Mouse (Mus musculus): ENCODE data around the gene Psmb3. TPM values are rescaled to one million over a fixed set of nuclear protein-coding genes. Genes with fewer than 3 reads are reported as not detected.

Gene Psmb3
- total and polyA plus RNA-seq, 3 experiments, result 135 to 273 (median 139) TPM

- TF ChIP-seq POLR2A (IDR thresholded peaks at IDR 0.05; ENCODE audit: insufficient read depth, low read depth, low read length), result peak; percentile 18; the same call in 1 of the 2 replicates
- TF ChIP-seq CTCF (IDR thresholded peaks at IDR 0.05), result no peak
- peak; percentile 77; the same call in 1 of the 2 replicates for TF ChIP-seq EP300 (IDR thresholded peaks at IDR 0.05; ENCODE audit: insufficient read depth, low read depth, low read length)
- Histone ChIP-seq H3K36me3 (ENCODE audit: control insufficient read depth, insufficient read depth, low read length) (no peaks in the 10 kb centered on the region), H3K27ac (peak overlapping the region; percentile 95), H3K4me3 (peak overlapping the region; percentile 97), H3K27me3 (ENCODE audit: control insufficient read depth, insufficient read depth, low read length) (no peaks in the 10 kb centered on the region), H3K9ac (ENCODE audit: low read depth, low read length) (peak overlapping the region; percentile 90), H3K79me2 (replicated peaks; ENCODE audit: control insufficient read depth, insufficient read depth, low read length) (peaks cover 3% of the 10 kb centered on the region; the same call in 1 of the 2 replicates), H3K4me1 (ENCODE audit: control insufficient read depth, insufficient read depth, low read length) (peaks cover 6% of the 10 kb centered on the region)
- 2% methylated on average over 54 of the region's 57 CpGs for WGBS
- DNase-seq, result peak; percentile 98 to 99
- intact Hi-C loops (cut with DNase I), result loop anchor here (1.0 to 5.0 kb wide), 3 partner anchors 21 to 137 kb away; partner anchors contain the start of genes Cwc25, Fbxo47 and Psmb3
Observed at GRCm38 (mm10) chr11:97744718-97745330, 41.6 kb downstream of the Psmb3 start.

- Histone ChIP-seq H3K9ac (ENCODE audit: low read depth, low read length) (no peak overlapping the region), H3K27ac (peak overlapping the region; percentile 4; the same call in 1 of the 2 replicates), H3K4me1 (ENCODE audit: control insufficient read depth, insufficient read depth, low read length) (peaks cover 2% of the 10 kb centered on the region), H3K4me3 (peak overlapping the region; percentile 82), H3K36me3 (ENCODE audit: control insufficient read depth, insufficient read depth, low read length) (no peaks in the 10 kb centered on the region), H3K27me3 (ENCODE audit: control insufficient read depth, insufficient read depth, low read length) (no peaks in the 10 kb centered on the region), H3K79me2 (replicated peaks; ENCODE audit: control insufficient read depth, insufficient read depth, low read length) (peaks cover 3% of the 10 kb centered on the region; the same call in 1 of the 2 replicates)
- intact Hi-C loops (cut with DNase I), result loop anchor here (1.0 to 5.0 kb wide), 3 partner anchors 21 to 137 kb away; partner anchors contain the start of genes Cwc25, Fbxo47 and Psmb3
- no peak for DNase-seq
- no peak for TF ChIP-seq CTCF (IDR thresholded peaks at IDR 0.05)
- no peak for TF ChIP-seq POLR2A (IDR thresholded peaks at IDR 0.05; ENCODE audit: insufficient read depth, low read depth, low read length)
- no peak for TF ChIP-seq EP300 (IDR thresholded peaks at IDR 0.05; ENCODE audit: insufficient read depth, low read depth, low read length)
- 8% methylated on average over 13 of the region's 13 CpGs for WGBS
Observed at GRCm38 (mm10) chr11:97745331-97745721, 42.1 kb downstream of the Psmb3 start.

GRCm38 (mm10) chr11:97747773-97748172 is 44.6 kb downstream of the Psmb3 start:
- no peak overlapping the region for H3K9ac ChIP-seq (ENCODE audit: low read depth, low read length)
- H3K4me1 ChIP-seq (ENCODE audit: control insufficient read depth, insufficient read depth, low read length), result peaks cover 2% of the 10 kb centered on the region
- 80% methylated on average over 8 of the region's 8 CpGs for WGBS
- no peak overlapping the region for H3K27ac ChIP-seq
- H3K79me2 ChIP-seq (replicated peaks; ENCODE audit: control insufficient read depth, insufficient read depth, low read length), result no peaks in the 10 kb centered on the region
- no peaks in the 10 kb centered on the region for H3K36me3 ChIP-seq (ENCODE audit: control insufficient read depth, insufficient read depth, low read length)
- intact Hi-C loops (cut with DNase I), result loop anchor here (2.0 to 5.0 kb wide), 2 partner anchors 33 to 135 kb away; partner anchors contain the start of gene Fbxo47
- no peak overlapping the region for H3K4me3 ChIP-seq
- no peak for TF ChIP-seq EP300 (IDR thresholded peaks at IDR 0.05; ENCODE audit: insufficient read depth, low read depth, low read length)
- TF ChIP-seq POLR2A (IDR thresholded peaks at IDR 0.05; ENCODE audit: insufficient read depth, low read depth, low read length), result no peak
- no peak for TF ChIP-seq CTCF (IDR thresholded peaks at IDR 0.05)
- H3K27me3 ChIP-seq (ENCODE audit: control insufficient read depth, insufficient read depth, low read length), result no peaks in the 10 kb centered on the region
- no peak for DNase-seq

DNA sequence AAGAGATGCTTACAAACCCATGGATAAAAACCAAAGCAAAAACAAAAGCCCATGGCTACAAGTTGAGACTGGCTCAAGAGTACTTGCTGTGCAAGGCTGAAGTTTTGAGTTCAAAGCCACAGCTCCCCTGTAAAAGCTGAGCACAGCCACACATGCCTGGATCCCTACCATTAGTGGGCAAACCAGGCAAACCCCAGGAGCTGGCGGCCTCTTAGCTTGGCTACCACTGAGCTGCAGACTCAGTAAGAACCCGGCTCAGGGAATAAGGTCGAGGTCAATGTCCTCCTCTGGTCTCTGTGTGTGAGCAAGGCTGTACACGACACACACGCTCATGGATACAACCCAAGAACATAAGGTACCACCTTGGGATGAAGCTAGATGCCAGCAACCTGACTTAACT is 45.3 kb downstream of the Psmb3 start:
- Histone ChIP-seq H3K79me2 (replicated peaks; ENCODE audit: control insufficient read depth, insufficient read depth, low read length) (no peaks in the 10 kb centered on the region), H3K27me3 (ENCODE audit: control insufficient read depth, insufficient read depth, low read length) (no peaks in the 10 kb centered on the region), H3K36me3 (ENCODE audit: control insufficient read depth, insufficient read depth, low read length) (no peaks in the 10 kb centered on the region), H3K9ac (ENCODE audit: low read depth, low read length) (no peak overlapping the region), H3K4me3 (no peak overlapping the region), H3K4me1 (ENCODE audit: control insufficient read depth, insufficient read depth, low read length) (peaks cover under 1% of the 10 kb centered on the region), H3K27ac (no peak overlapping the region)
- DNase-seq, result no peak
- intact Hi-C loops (cut with DNase I), result loop anchor here (5.0 kb wide), 1 partner anchor 134 kb away; the partner anchor contains the start of gene Fbxo47
- TF ChIP-seq CTCF (IDR thresholded peaks at IDR 0.05), result no peak
- no peak for TF ChIP-seq EP300 (IDR thresholded peaks at IDR 0.05; ENCODE audit: insufficient read depth, low read depth, low read length)
- TF ChIP-seq POLR2A (IDR thresholded peaks at IDR 0.05; ENCODE audit: insufficient read depth, low read depth, low read length), result no peak
- 72% methylated on average over 5 of the region's 5 CpGs for WGBS

GRCm38 (mm10) chr11:97753277-97753676 is 50.1 kb downstream of the Psmb3 start:
- H3K27ac ChIP-seq, result no peak overlapping the region
- 93% methylated on average over 8 of the region's 8 CpGs for WGBS
- H3K36me3 ChIP-seq (ENCODE audit: control insufficient read depth, insufficient read depth, low read length), result no peaks in the 10 kb centered on the region
- H3K4me3 ChIP-seq, result no peak overlapping the region
- H3K4me1 ChIP-seq (ENCODE audit: control insufficient read depth, insufficient read depth, low read length), result no peaks in the 10 kb centered on the region
- no peaks in the 10 kb centered on the region for H3K79me2 ChIP-seq (replicated peaks; ENCODE audit: control insufficient read depth, insufficient read depth, low read length)
- intact Hi-C loops (cut with DNase I), result no loop called here
- H3K9ac ChIP-seq (ENCODE audit: low read depth, low read length), result no peak overlapping the region
- no peaks in the 10 kb centered on the region for H3K27me3 ChIP-seq (ENCODE audit: control insufficient read depth, insufficient read depth, low read length)
- DNase-seq, result no peak
- TF ChIP-seq CTCF (IDR thresholded peaks at IDR 0.05), result no peak
- TF ChIP-seq POLR2A (IDR thresholded peaks at IDR 0.05; ENCODE audit: insufficient read depth, low read depth, low read length), result no peak
- no peak for TF ChIP-seq EP300 (IDR thresholded peaks at IDR 0.05; ENCODE audit: insufficient read depth, low read depth, low read length)

GRCm38 (mm10) chr11:97758125-97758524 is 54.9 kb downstream of the Psmb3 start:
- no peak overlapping the region for H3K9ac ChIP-seq (ENCODE audit: low read depth, low read length)
- no peak overlapping the region for H3K4me3 ChIP-seq
- no peaks in the 10 kb centered on the region for H3K4me1 ChIP-seq (ENCODE audit: control insufficient read depth, insufficient read depth, low read length)
- TF ChIP-seq POLR2A (IDR thresholded peaks at IDR 0.05; ENCODE audit: insufficient read depth, low read depth, low read length) (no peak), EP300 (IDR thresholded peaks at IDR 0.05; ENCODE audit: insufficient read depth, low read depth, low read length) (no peak), CTCF (IDR thresholded peaks at IDR 0.05) (no peak)
- DNase-seq, result no peak
- H3K79me2 ChIP-seq (replicated peaks; ENCODE audit: control insufficient read depth, insufficient read depth, low read length), result peaks cover 2% of the 10 kb centered on the region; the same call in 1 of the 2 replicates
- intact Hi-C loops (cut with DNase I), result no loop called here
- H3K36me3 ChIP-seq (ENCODE audit: control insufficient read depth, insufficient read depth, low read length), result no peaks in the 10 kb centered on the region
- H3K27me3 ChIP-seq (ENCODE audit: control insufficient read depth, insufficient read depth, low read length), result no peaks in the 10 kb centered on the region
- no peak overlapping the region for H3K27ac ChIP-seq
- WGBS, result 89% methylated on average over 1 of the region's 1 CpGs
